Mouse (Mus musculus) intestine, embryonic 14.5 days (tissue): ENCODE results near the gene Adamtsl4. TPM values are rescaled to one million over a fixed set of nuclear protein-coding genes. Genes with fewer than 3 reads are reported as not detected.

ENCODE experiments used
- ATAC-seq: fragments of 200-750 bp; cut with Nextera tagmentation; replicated peaks from 2 replicates; pipeline ENCODE4 v1.8.0; 2017; ENCODE audit warnings: low read depth, moderate number of reproducible peaks, moderate TSS enrichment, moderate library complexity; ENCODE audit not compliant: low FRiP score, low TSS enrichment
- DNase-seq: peaks from one replicate; pipeline ENCODE4 v3.0.0-alpha.2; 2018; ENCODE audit warnings: low spot score
- H3K27ac ChIP-seq: fragments of 300-500 bp; sonication (generic); 2 replicates; pipeline ENCODE4 v1.5.1; 2014; ENCODE audit warnings: low read depth, mild to moderate bottlenecking, control low read depth
- H3K27me3 ChIP-seq: fragments of 300-500 bp; sonication (generic); replicated peaks from 2 replicates; pipeline ENCODE4 v1.6.1; 2014; ENCODE audit warnings: low read length, control low read depth; ENCODE audit not compliant: control insufficient read depth, insufficient read depth
- H3K36me3 ChIP-seq: fragments of 300-500 bp; sonication (generic); 2 replicates; pipeline ENCODE4 v1.6.1; 2014; ENCODE audit warnings: low read length, control low read depth; ENCODE audit not compliant: control insufficient read depth, insufficient read depth
- H3K4me1 ChIP-seq: fragments of 300-500 bp; sonication (generic); replicated peaks from 2 replicates; pipeline ENCODE4 v1.6.1; 2014; ENCODE audit warnings: low read length, control low read depth, mixed read lengths; ENCODE audit not compliant: control insufficient read depth, insufficient read depth
- H3K4me2 ChIP-seq: fragments of 300-500 bp; sonication (generic); 2 replicates; pipeline ENCODE4 v1.6.1; 2014; ENCODE audit warnings: low read length
- H3K4me3 ChIP-seq: fragments of 300-500 bp; sonication (generic); 2 replicates; pipeline ENCODE4 v1.5.1; 2014; ENCODE audit warnings: low read depth, low read length, control low read depth, mixed read lengths
- H3K9ac ChIP-seq: fragments of 300-500 bp; sonication (generic); 2 replicates; pipeline ENCODE4 v1.6.1; 2014; ENCODE audit warnings: mild to moderate bottlenecking, low read length
- H3K9me3 ChIP-seq: fragments of 300-500 bp; sonication (generic); 2 replicates; pipeline ENCODE4 v1.6.1; 2016; ENCODE audit warnings: low read length, control low read depth; ENCODE audit not compliant: control insufficient read depth
- WGBS: fragments of 180-500 bp; shearing (Covaris S2); extraction: QIAGEN DNeasy Blood & Tissue Kit; methylation state at CpG from one replicate; pipeline ENCODE4 v1.1.7; 2014; 5-methylcytosine and 5-hydroxymethylcytosine counted together
- polyA plus RNA-seq: library from polyadenylated mRNA; unstranded; fragments of >200 nt; fragmentation: Nextera tagmentation; extraction: Ambion mirVana; gene quantifications from 2 replicates; pipeline ENCODE4 v1.2.1, GENCODE M21; 2014

Gene Adamtsl4
- polyA plus RNA-seq = 1.2 and 2.6 TPM in 2 replicates

DNA sequence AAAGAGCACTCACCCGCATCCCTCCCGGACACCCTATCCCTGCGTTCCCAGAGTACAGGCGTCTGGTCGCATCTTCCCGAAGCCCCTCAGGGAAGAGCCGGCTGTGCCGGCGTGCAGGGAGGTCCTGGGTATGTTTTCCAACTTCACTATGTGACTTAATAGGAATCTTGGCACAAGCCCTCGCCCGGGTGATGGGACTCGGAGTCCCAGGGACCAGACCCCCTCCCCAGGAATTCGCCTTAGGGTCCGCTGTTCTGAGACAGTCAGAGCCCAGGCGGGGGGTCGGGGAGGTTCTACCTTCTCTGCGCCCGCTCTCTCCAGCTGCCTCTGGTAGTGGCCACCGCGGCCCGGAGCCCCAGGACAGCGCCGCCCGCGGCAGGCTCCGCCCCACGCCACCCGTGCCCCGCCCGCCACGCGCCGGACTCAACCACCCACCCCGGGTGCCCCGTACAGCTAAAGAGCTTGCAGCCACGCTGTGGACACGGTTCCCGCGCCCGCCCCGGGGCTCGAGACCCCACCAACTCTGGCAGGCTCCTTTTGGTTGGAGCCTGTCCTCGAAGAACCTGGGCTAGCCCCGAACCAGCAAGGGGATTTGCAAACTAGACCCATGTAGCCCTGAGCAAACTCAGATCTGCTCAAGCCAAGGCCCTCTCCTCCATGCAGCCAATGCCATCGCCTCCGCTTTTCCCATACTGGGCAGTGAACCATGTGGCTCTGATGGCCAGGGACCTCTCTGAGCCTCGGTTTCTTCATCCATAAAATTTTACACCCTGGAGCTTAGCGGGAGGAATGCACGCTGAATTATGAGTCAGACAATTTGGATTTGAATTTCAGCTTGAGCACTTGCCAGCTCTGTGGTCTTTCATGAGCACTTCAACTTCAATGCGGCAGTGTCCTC lies at the start of gene Adamtsl4:
TSS of gene Adamtsl4 (minus strand) at position 394 of the 898 bp plus-strand sequence.
- WGBS = 4% methylated on average over 45 of the region's 50 CpGs
- ATAC-seq = peak; percentile 64
- peak within 1 kb of the TSS; percentile 91 for H3K4me2 ChIP-seq

DNA sequence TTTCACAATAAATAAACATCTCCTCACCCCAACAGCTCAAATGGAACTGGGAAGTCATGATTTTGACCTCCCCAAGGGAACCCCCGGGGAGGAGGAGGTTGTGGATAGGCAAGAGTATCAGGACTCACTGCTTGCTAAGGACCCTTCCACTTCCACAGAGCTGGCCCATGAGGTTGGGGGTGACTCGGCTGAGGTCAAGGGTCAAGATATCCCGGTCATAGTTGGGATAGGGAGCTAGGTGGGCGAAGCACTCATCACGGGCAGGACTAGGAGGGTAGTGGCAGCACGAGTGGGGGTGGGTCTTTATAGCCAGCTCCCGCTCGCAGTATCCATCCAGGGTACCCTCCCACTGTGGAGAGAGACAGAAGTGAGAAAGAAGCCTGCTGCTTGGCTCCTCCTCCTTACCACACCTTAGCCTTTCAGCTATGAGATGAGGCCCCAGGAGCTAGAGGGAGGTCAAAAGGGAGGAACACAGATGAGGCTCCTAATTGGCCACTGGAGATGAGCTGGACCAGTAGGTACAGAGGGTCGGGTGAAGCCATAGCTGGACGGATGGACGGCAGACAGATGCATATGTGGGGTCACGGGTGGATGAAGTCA lies 47.5 kb upstream of the Adamtsl4 start:
- no peak overlapping the region; the same call in 1 of the 2 replicates for H3K27ac ChIP-seq
- H3K9me3 ChIP-seq = no peaks in the 10 kb centered on the region
- H3K36me3 ChIP-seq = peaks cover 19% of the 10 kb centered on the region; the same call in 1 of the 2 replicates
- H3K4me2 ChIP-seq = no peak overlapping the region
- peaks cover 4% of the 10 kb centered on the region; the same call in 1 of the 2 replicates for H3K4me1 ChIP-seq
- H3K27me3 ChIP-seq = no peaks in the 10 kb centered on the region
- no peak for DNase-seq
- 85% methylated on average over 12 of the region's 12 CpGs for WGBS
- H3K4me3 ChIP-seq = no peak overlapping the region
- H3K9ac ChIP-seq = no peak overlapping the region
- no peak for ATAC-seq

More for the DNA sequence above, at the start of gene Adamtsl4:
- Histone ChIP-seq H3K4me1 (peaks cover 24% of the 10 kb centered on the region), H3K9me3 (no peaks in the 10 kb centered on the region), H3K27me3 (no peaks in the 10 kb centered on the region), H3K27ac (peak within 1 kb of the TSS; percentile 70; the same call in 1 of the 2 replicates), H3K9ac (peak within 1 kb of the TSS; percentile 51), H3K4me3 (peak within 1 kb of the TSS; percentile 40), H3K36me3 (no peaks in the 10 kb centered on the region)
- DNase-seq = peak; percentile 78

DNA sequence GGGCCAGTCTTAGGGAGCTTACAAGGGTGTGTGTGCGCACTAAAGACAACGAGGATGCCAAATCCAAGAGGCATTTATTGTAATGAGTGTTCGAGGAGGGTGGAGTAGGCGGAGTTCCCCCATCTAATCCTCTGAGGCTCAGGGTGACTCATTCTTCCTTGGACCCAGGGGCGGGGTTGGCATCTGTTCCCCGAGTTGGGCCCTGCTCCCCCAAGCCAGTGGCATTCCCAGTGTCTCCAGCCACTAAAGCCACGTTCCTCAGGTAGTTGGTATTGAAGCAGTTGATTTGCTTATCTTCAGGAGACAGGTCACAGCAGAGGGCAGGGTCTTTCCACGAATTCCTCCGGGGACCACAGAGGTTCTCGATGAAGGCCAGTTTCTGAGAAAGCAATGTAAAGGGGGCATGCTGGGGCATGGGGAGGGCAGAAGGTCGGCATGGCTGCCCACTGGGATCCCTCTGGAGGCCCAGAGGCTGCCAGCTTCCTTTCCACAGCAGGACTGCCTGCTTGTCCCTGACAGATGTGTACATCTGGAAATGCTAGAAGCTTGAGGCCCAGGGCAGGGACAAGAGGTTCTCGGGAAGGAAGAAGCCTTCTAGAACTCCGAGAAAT lies 46.5 kb upstream of the Adamtsl4 start:
- H3K4me3 ChIP-seq = no peak overlapping the region
- no peak overlapping the region for H3K9ac ChIP-seq
- DNase-seq = no peak
- no peak overlapping the region for H3K4me2 ChIP-seq
- H3K27me3 ChIP-seq = no peaks in the 10 kb centered on the region
- H3K4me1 ChIP-seq = peaks cover 2% of the 10 kb centered on the region; the same call in 1 of the 2 replicates
- no peak overlapping the region; the same call in 1 of the 2 replicates for H3K27ac ChIP-seq
- ATAC-seq = no peak
- 0 out of 2 replicates have a peak, but pooled peaks cover 10% of the 10 kb centered on the region for H3K36me3 ChIP-seq
- 75% methylated on average over 13 of the region's 13 CpGs for WGBS
- H3K9me3 ChIP-seq = no peaks in the 10 kb centered on the region

- WGBS = 82% methylated on average over 11 of the region's 11 CpGs
- Histone ChIP-seq H3K36me3 (0 out of 2 replicates have a peak, but pooled peaks cover 9% of the 10 kb centered on the region), H3K27me3 (no peaks in the 10 kb centered on the region), H3K4me1 (no peaks in the 10 kb centered on the region), H3K9me3 (no peaks in the 10 kb centered on the region), H3K4me3 (no peak overlapping the region), H3K9ac (no peak overlapping the region), H3K4me2 (no peak overlapping the region), H3K27ac (no peak overlapping the region)
- ATAC-seq (no peak), DNase-seq (no peak)
Measured at GRCm38 (mm10) chr3:95732744-95733521, 45.2 kb upstream of the Adamtsl4 start.

DNA sequence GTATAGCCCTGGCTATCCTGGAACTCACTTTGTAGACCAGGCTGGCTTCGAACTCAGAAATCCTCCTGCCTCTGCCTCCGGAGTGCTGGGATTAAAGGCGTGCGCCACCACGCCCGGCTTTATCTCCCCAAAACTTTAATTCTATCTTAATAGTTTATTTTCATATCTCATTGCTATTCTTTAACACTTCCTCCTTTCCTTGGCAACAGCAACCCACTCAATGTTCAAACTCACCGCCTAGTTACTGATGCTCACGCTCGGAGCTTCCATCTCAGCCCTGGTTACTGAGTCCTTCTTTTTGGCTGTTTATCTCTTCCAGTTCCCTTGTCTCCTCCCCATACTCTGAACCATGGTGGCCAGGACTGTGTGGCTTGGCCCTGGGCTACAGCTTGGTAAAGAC lies 44.6 kb upstream of the Adamtsl4 start:
- no peak overlapping the region for H3K27ac ChIP-seq
- no peaks in the 10 kb centered on the region for H3K4me1 ChIP-seq
- 94% methylated on average over 9 of the region's 9 CpGs for WGBS
- H3K27me3 ChIP-seq = no peaks in the 10 kb centered on the region
- H3K4me2 ChIP-seq = no peak overlapping the region
- no peak overlapping the region for H3K9ac ChIP-seq
- DNase-seq (no peak), ATAC-seq (no peak)
- H3K4me3 ChIP-seq = no peak overlapping the region
- H3K9me3 ChIP-seq = no peaks in the 10 kb centered on the region
- H3K36me3 ChIP-seq = 0 out of 2 replicates have a peak, but pooled peaks cover 9% of the 10 kb centered on the region

DNA sequence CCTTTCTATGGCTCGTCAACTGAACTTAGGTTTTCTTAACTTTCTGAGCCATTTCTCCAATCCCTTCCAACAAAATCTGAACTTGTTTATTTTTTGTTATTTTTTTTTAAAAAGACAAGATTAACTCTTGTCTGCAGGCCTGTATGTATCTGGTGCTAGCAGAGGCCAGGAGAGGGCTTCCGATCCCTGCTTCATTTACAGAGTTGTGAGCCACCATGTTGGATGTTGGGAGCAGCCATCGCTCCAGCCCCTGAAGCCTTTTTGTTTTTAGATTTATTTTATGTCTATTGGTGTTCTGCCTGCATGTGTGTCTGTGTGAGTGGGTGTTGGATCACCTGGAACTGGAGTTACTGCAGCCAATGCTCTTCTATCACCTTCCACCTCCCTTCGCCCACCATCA lies 44.1 kb upstream of the Adamtsl4 start:
- Histone ChIP-seq H3K27ac (no peak overlapping the region), H3K4me1 (no peaks in the 10 kb centered on the region), H3K27me3 (no peaks in the 10 kb centered on the region), H3K4me2 (no peak overlapping the region), H3K4me3 (no peak overlapping the region), H3K9me3 (no peaks in the 10 kb centered on the region), H3K9ac (no peak overlapping the region), H3K36me3 (0 out of 2 replicates have a peak, but pooled peaks cover 9% of the 10 kb centered on the region)
- ATAC-seq (no peak), DNase-seq (no peak)
- 85% methylated on average over 4 of the region's 4 CpGs for WGBS

- Histone ChIP-seq H3K4me1 (no peaks in the 10 kb centered on the region), H3K27ac (no peak overlapping the region), H3K9ac (no peak overlapping the region), H3K36me3 (0 out of 2 replicates have a peak, but pooled peaks cover 3% of the 10 kb centered on the region), H3K27me3 (no peaks in the 10 kb centered on the region), H3K4me2 (no peak overlapping the region), H3K4me3 (no peak overlapping the region), H3K9me3 (no peaks in the 10 kb centered on the region)
- no peak for ATAC-seq
- no peak for DNase-seq
- WGBS = 70% methylated on average over 7 of the region's 7 CpGs
Measured at GRCm38 (mm10) chr3:95730431-95730830, 42.7 kb upstream of the Adamtsl4 start.

GRCm38 (mm10) chr3:95728906-95729305 lies 41.2 kb upstream of the Adamtsl4 start:
- H3K27me3 ChIP-seq = no peaks in the 10 kb centered on the region
- no peak overlapping the region for H3K4me2 ChIP-seq
- H3K4me3 ChIP-seq = no peak overlapping the region
- no peak overlapping the region for H3K27ac ChIP-seq
- H3K4me1 ChIP-seq = no peaks in the 10 kb centered on the region
- H3K9me3 ChIP-seq = no peaks in the 10 kb centered on the region
- no peaks in the 10 kb centered on the region for H3K36me3 ChIP-seq
- no peak overlapping the region for H3K9ac ChIP-seq
- no peak for ATAC-seq
- WGBS = 77% methylated on average over 2 of the region's 2 CpGs
- DNase-seq = no peak
